Comparison of ENCODE assay signal across 10 mouse cellular contexts in the genomic region with DNA sequence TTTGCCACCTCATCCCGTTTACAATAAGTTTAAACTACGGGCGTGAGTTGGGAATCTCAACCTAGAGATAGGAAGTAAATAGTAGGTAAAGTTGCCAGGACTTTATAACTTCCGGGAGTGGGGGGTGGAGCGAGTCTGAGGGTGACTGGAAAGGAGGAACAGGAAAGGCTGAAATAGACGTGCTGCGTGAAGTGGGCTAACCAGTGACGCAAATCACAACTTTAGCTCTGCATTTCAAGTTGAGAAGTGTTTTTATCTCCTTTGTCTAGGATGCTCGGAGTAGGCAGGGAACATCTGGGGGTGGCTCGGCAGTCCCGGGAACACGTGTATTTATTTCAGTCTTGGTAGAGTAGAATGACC. TPM values are rescaled to one million over a fixed set of nuclear protein-coding genes. Genes with fewer than 3 reads are reported as not detected.
DNase-seq lines count a peak whose midpoint lies in the region; ATAC-seq lines count a peak whose summit lies in the region.
"Had no signal": no experiment of that assay in that cellular context is flagged by ENCODE, and none has a peak within 500 bp of the region (broad histone marks: within the 10 kb centered on the region; RNA-seq: fewer than 3 reads in every experiment).

No protein-coding gene starts in this region.

- no peaks in the 10 kb centered on the region for H3K9me3 ChIP-seq in lung, embryonic 15.5 days
- H3K9me3 ChIP-seq in stomach, embryonic 16.5 days (replicated peaks; ENCODE audit: control insufficient read depth, low read length): no peaks in the 10 kb centered on the region
- no peaks in the 10 kb centered on the region for H3K9me3 ChIP-seq in hindbrain, embryonic 13.5 days
- no peaks in the 10 kb centered on the region for H3K9me3 ChIP-seq in forebrain, embryonic 16.5 days (ENCODE audit: control insufficient read depth, low read length)
- H3K9me3 ChIP-seq: hindbrain, embryonic 10.5 days; liver, embryonic 13.5 days had no signal

- DNase-seq in right cerebral cortex, adult 18-20 months: peak; percentile 88
- DNase-seq in right cerebral cortex, postnatal 4 days: no peak
- no peak for DNase-seq in urinary bladder, postnatal 10 days (ENCODE audit: low spot score)
- DNase-seq: liver, embryonic 13.5 days had no signal

- H3K4me3 ChIP-seq in lung, embryonic 15.5 days: no peak overlapping the region
- H3K4me3 ChIP-seq in stomach, embryonic 16.5 days (replicated peaks; ENCODE audit: low read length): 0 out of 2 replicates have a peak overlapping the region, but pooled peaks have one; percentile 15
- H3K4me3 ChIP-seq in hindbrain, embryonic 13.5 days: no peak overlapping the region
- H3K4me3 ChIP-seq in forebrain, embryonic 16.5 days (replicated peaks; ENCODE audit: low read length): no peak overlapping the region
- H3K4me3 ChIP-seq: hindbrain, embryonic 10.5 days; liver, embryonic 13.5 days had no signal

- ATAC-seq in granulocyte monocyte progenitor cell, adult 5-6 weeks (replicated peaks; ENCODE audit: poor library complexity, severe bottlenecking): peak; percentile 84
- ATAC-seq in lung, embryonic 15.5 days (ENCODE audit: borderline replicate concordance, extremely low read depth, low FRiP score, low TSS enrichment): no peak
- peak; percentile 71; the same call in 1 of the 2 replicates for ATAC-seq in stomach, embryonic 16.5 days (ENCODE audit: insufficient read depth, low FRiP score)
- no peak for ATAC-seq in hindbrain, embryonic 13.5 days (ENCODE audit: low FRiP score)
- no peak for ATAC-seq in forebrain, embryonic 16.5 days

- H3K9ac ChIP-seq in lung, embryonic 15.5 days: no peak overlapping the region
- H3K9ac ChIP-seq in stomach, embryonic 16.5 days (ENCODE audit: low read length): 0 out of 2 replicates have a peak overlapping the region, but pooled peaks have one; percentile 5
- H3K9ac ChIP-seq in hindbrain, embryonic 13.5 days: no peak overlapping the region
- H3K9ac ChIP-seq in forebrain, embryonic 16.5 days (replicated peaks; ENCODE audit: low read depth, low read length): no peak overlapping the region
- H3K9ac ChIP-seq: liver, embryonic 13.5 days had no signal

- WGBS in lung, embryonic 15.5 days: 38% methylated on average over 12 of the region's 12 CpGs
- 46% methylated on average over 12 of the region's 12 CpGs for WGBS in stomach, embryonic 16.5 days
- WGBS in hindbrain, embryonic 13.5 days: 80% methylated on average over 12 of the region's 12 CpGs
- 60% methylated on average over 12 of the region's 12 CpGs for WGBS in forebrain, embryonic 16.5 days

- H3K27ac ChIP-seq in lung, embryonic 15.5 days: no peak overlapping the region
- H3K27ac ChIP-seq in stomach, embryonic 16.5 days (ENCODE audit: low read length): peak overlapping the region; percentile 28
- H3K27ac ChIP-seq in hindbrain, embryonic 13.5 days: no peak overlapping the region
- no peak overlapping the region for H3K27ac ChIP-seq in forebrain, embryonic 16.5 days (ENCODE audit: low read length)
- H3K27ac ChIP-seq: hindbrain, embryonic 10.5 days; liver, embryonic 13.5 days had no signal

- peak overlapping the region; percentile 30 for H3K4me2 ChIP-seq in lung, embryonic 15.5 days
- peak overlapping the region; percentile 29; the same call in 1 of the 2 replicates for H3K4me2 ChIP-seq in stomach, embryonic 16.5 days (ENCODE audit: low read depth, low read length)
- no peak overlapping the region for H3K4me2 ChIP-seq in hindbrain, embryonic 13.5 days
- no peak overlapping the region for H3K4me2 ChIP-seq in forebrain, embryonic 16.5 days (ENCODE audit: low read length)
- H3K4me2 ChIP-seq: liver, embryonic 13.5 days had no signal

- no peaks in the 10 kb centered on the region for H3K27me3 ChIP-seq in lung, embryonic 15.5 days
- H3K27me3 ChIP-seq in stomach, embryonic 16.5 days (ENCODE audit: control insufficient read depth, insufficient read depth, low read length): no peaks in the 10 kb centered on the region
- no peaks in the 10 kb centered on the region for H3K27me3 ChIP-seq in hindbrain, embryonic 13.5 days
- H3K27me3 ChIP-seq in forebrain, embryonic 16.5 days (replicated peaks; ENCODE audit: control insufficient read depth, insufficient read depth, low read length): no peaks in the 10 kb centered on the region
- H3K27me3 ChIP-seq: liver, embryonic 13.5 days had no signal

- no peaks in the 10 kb centered on the region for H3K36me3 ChIP-seq in lung, embryonic 15.5 days
- H3K36me3 ChIP-seq in stomach, embryonic 16.5 days (ENCODE audit: control insufficient read depth, insufficient read depth, low read length): no peaks in the 10 kb centered on the region
- H3K36me3 ChIP-seq in hindbrain, embryonic 13.5 days: peaks cover 34% of the 10 kb centered on the region
- H3K36me3 ChIP-seq in forebrain, embryonic 16.5 days (ENCODE audit: control insufficient read depth, insufficient read depth): peaks cover 7% of the 10 kb centered on the region; the same call in 1 of the 2 replicates
- H3K36me3 ChIP-seq: liver, embryonic 13.5 days had no signal

- H3K4me1 ChIP-seq in lung, embryonic 15.5 days: peaks cover 10% of the 10 kb centered on the region
- H3K4me1 ChIP-seq in stomach, embryonic 16.5 days (ENCODE audit: control insufficient read depth, insufficient read depth, low read length): no peaks in the 10 kb centered on the region
- H3K4me1 ChIP-seq in hindbrain, embryonic 13.5 days (replicated peaks): 0 out of 2 replicates have a peak, but pooled peaks cover 3% of the 10 kb centered on the region
- no peaks in the 10 kb centered on the region for H3K4me1 ChIP-seq in forebrain, embryonic 16.5 days (replicated peaks; ENCODE audit: control insufficient read depth, insufficient read depth, low read length)
- H3K4me1 ChIP-seq: liver, embryonic 13.5 days had no signal

RNA-seq across cellular contexts. Expression of a gene that starts 35.2 kb away (rescaled TPM):
- total RNA-seq in granulocyte monocyte progenitor cell, adult 5-6 weeks (2014; fragmentation: Nextera tagmentation): 2,268 and 2,405 TPM in 2 replicates
- 4,273 and 4,449 TPM in 2 replicates for total RNA-seq in granulocyte monocyte progenitor cell, adult 5-6 weeks (2017)
- 2,564 and 2,677 TPM in 2 replicates for polyA plus RNA-seq in lung, embryonic 15.5 days (2015; fragmentation: Nextera tagmentation; extraction: Ambion mirVana)
- 2,089 and 2,252 TPM in 2 replicates for polyA plus RNA-seq in stomach, embryonic 16.5 days (2015; fragmentation: Nextera tagmentation; extraction: Ambion mirVana)
- polyA plus RNA-seq in hindbrain, embryonic 13.5 days (2015; fragmentation: Nextera tagmentation; extraction: Ambion mirVana): 2,762 and 2,865 TPM in 2 replicates
- polyA plus RNA-seq in forebrain, embryonic 16.5 days (2015; fragmentation: Nextera tagmentation; extraction: Ambion mirVana): 3,453 and 3,528 TPM in 2 replicates

Comparison
In these comparisons a context has a peak if more than half of its experiments do, and no peak if none do; other contexts are left out.
1. ATAC-seq: peak in granulocyte monocyte progenitor cell, adult 5-6 weeks (single experiment) and stomach, embryonic 16.5 days (single experiment); none in lung, embryonic 15.5 days (single experiment), hindbrain, embryonic 13.5 days (single experiment) and forebrain, embryonic 16.5 days (single experiment).
2. H3K4me2 ChIP-seq: peak in lung, embryonic 15.5 days (single experiment) and stomach, embryonic 16.5 days (single experiment); none in hindbrain, embryonic 13.5 days (single experiment) and forebrain, embryonic 16.5 days (single experiment).